ENCODE assay signal across 9 mouse cellular contexts in the genomic region with DNA sequence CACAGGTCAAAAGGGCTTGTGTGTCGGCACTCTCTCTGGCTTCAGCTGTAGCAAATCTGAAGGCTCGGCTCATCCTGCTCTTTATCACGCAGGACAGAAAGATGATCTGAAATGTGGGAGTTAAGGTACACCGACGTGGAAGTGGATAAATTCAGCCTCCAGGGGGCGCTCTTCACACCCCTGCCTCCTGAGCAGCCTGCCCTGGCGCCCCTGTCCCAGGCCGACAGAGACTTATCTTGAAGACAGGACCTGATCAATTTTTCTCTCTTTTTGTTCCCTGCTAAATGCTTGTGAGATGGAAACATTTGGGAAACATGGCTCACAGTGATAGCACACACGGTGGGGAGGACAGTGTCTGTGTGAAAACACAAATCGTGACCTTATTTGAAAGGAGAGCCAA. TPM values are rescaled to one million over a fixed set of nuclear protein-coding genes. Genes with fewer than 3 reads are reported as not detected.
DNase-seq lines count a peak whose midpoint lies in the region.
"Had no signal": no experiment of that assay in that cellular context is flagged by ENCODE, and none has a peak within 500 bp of the region (broad histone marks: within the 10 kb centered on the region; RNA-seq: fewer than 3 reads in every experiment).

No protein-coding gene starts in this region.

- H3K36me3 ChIP-seq in embryonic facial prominence, embryonic 10.5 days (replicated peaks), result peaks cover 32% of the 10 kb centered on the region
- H3K36me3 ChIP-seq: stomach, embryonic 15.5 days had no signal

- no peaks in the 10 kb centered on the region for H3K9me3 ChIP-seq in embryonic facial prominence, embryonic 10.5 days
- H3K9me3 ChIP-seq: stomach, embryonic 15.5 days had no signal

- no peak overlapping the region for H3K27ac ChIP-seq in embryonic facial prominence, embryonic 10.5 days (replicated peaks)
- H3K27ac ChIP-seq: stomach, embryonic 15.5 days had no signal

- intact Hi-C loops in heart, postnatal 14 days (cut with DNase I), result no loop called here

- no peaks in the 10 kb centered on the region for H3K27me3 ChIP-seq in embryonic facial prominence, embryonic 10.5 days (replicated peaks; ENCODE audit: low read depth, poor library complexity, severe bottlenecking)
- H3K27me3 ChIP-seq: stomach, embryonic 15.5 days had no signal

- peaks cover 12% of the 10 kb centered on the region; the same call in 1 of the 2 replicates for H3K4me1 ChIP-seq in embryonic facial prominence, embryonic 10.5 days

- whole genome bisulfite sequencing in embryonic facial prominence, embryonic 10.5 days, result 27% methylated on average over 10 of the region's 10 CpGs

- H3K4me3 ChIP-seq in embryonic facial prominence, embryonic 10.5 days, result no peak overlapping the region
- H3K4me3 ChIP-seq: stomach, embryonic 15.5 days had no signal

- peak; percentile 67 to 72 for DNase-seq in cerebellum, postnatal 10 days
- no peak for DNase-seq in cerebellum, adult 9-11 months
- DNase-seq in right cerebral cortex, postnatal 14 days, result peak; percentile 54
- DNase-seq in right cerebral cortex, adult 18-20 months, result no peak
- DNase-seq in embryonic facial prominence, embryonic 10.5 days (ENCODE audit: low spot score), result peak; percentile 79
- peak; percentile 69 to 72 for DNase-seq in heart, postnatal 14 days
- DNase-seq in lung, postnatal 4 days, result peak; percentile 59 to 69
- peak; percentile 61 for DNase-seq in thymus, postnatal 25 days

RNA-seq across cellular contexts. Expression of a gene that starts 11.2 kb away (rescaled TPM):
- 25.1 and 25.2 TPM in 2 replicates for polyA plus RNA-seq in embryonic facial prominence, embryonic 10.5 days (2016; fragmentation: Nextera tagmentation; extraction: Ambion mirVana)
- total RNA-seq in heart, postnatal 14 days (2021), result 10 to 100 TPM; 12.9 to 13.9 TPM

RNA-seq across cellular contexts. Expression of a gene that starts 48.0 kb away (rescaled TPM):
- polyA plus RNA-seq in embryonic facial prominence, embryonic 10.5 days (2016; fragmentation: Nextera tagmentation; extraction: Ambion mirVana), result 87.1 and 95.3 TPM in 2 replicates
- 10 to 100 TPM; 18.0 to 18.6 TPM for total RNA-seq in heart, postnatal 14 days (2021)

Comparison
In these comparisons a context has a peak if more than half of its experiments do, and no peak if none do; other contexts are left out.
1. DNase-seq: peak in cerebellum, postnatal 10 days (2 of 2), right cerebral cortex, postnatal 14 days (single experiment), embryonic facial prominence, embryonic 10.5 days (single experiment), heart, postnatal 14 days (2 of 2), lung, postnatal 4 days (2 of 2) and thymus, postnatal 25 days (single experiment); none in cerebellum, adult 9-11 months (single experiment) and right cerebral cortex, adult 18-20 months (single experiment).